Mouse (Mus musculus): ENCODE data around the gene Gpsm3. TPM values are rescaled to one million over a fixed set of nuclear protein-coding genes. Genes with fewer than 3 reads are reported as not detected.

Gpsm3 gene
- polyA plus RNA-seq, 1 experiment, result 12.8 TPM

DNA sequence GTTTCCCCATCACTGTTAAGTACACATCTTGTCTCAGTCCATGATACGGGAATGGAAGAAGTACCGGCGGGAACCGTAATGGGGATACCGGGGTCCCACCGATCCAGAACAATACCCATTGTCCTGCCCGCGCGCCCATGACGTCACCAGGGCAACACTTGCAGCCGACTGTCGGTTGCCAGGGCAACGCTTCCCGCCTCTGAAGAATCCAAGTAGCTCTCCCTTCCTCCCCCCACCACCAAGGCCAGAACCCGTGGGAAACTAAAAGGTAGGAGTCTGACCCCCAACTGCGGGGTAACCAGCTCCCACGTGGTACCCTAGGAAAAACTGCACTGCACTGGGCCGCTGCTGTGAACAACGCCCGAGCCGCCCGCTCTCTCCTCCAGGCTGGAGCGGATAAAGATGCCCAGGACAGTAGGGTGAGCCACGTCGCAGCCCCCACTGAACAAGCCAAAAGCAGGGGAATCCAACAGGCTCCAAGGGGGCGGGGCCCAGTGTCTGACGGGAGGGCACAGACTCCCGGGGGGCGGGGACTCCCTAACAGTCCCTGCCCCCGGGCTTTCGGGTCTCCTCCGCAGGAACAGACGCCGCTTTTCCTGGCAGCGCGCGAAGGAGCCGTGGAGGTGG is 2.7 kb upstream of the Gpsm3 start:
- H3K36me3 ChIP-seq (ENCODE audit: control insufficient read depth, insufficient read depth, low read length), result no peaks in the 10 kb centered on the region
- no peaks in the 10 kb centered on the region for H3K27me3 ChIP-seq (replicated peaks; ENCODE audit: control insufficient read depth, insufficient read depth, low read length)
- peak; percentile 88 for DNase-seq
- WGBS, result under 1% methylated on average over 38 of the region's 38 CpGs
- peaks cover 12% of the 10 kb centered on the region; the same call in 1 of the 2 replicates for H3K4me1 ChIP-seq (ENCODE audit: control insufficient read depth, insufficient read depth, low read length)
- no peak for TF ChIP-seq CTCF (conservative IDR thresholded peaks at IDR 0.05; ENCODE audit: insufficient read depth, insufficient read length, low read depth, low read length)
- no peak for TF ChIP-seq POLR2A (IDR thresholded peaks at IDR 0.05; ENCODE audit: low read depth, low read length)
- peak overlapping the region; percentile 93 for H3K27ac ChIP-seq (ENCODE audit: insufficient read depth, low read depth, low read length)
- peak overlapping the region; percentile 69 for H3K4me3 ChIP-seq (ENCODE audit: insufficient read depth, low read depth, low read length)

- H3K4me3 ChIP-seq (ENCODE audit: insufficient read depth, low read depth, low read length), result peak overlapping the region; percentile 69
- H3K27me3 ChIP-seq (replicated peaks; ENCODE audit: control insufficient read depth, insufficient read depth, low read length), result no peaks in the 10 kb centered on the region
- H3K27ac ChIP-seq (ENCODE audit: insufficient read depth, low read depth, low read length), result peak overlapping the region; percentile 93
- H3K4me1 ChIP-seq (ENCODE audit: control insufficient read depth, insufficient read depth, low read length), result peaks cover 12% of the 10 kb centered on the region; the same call in 1 of the 2 replicates
- no peaks in the 10 kb centered on the region for H3K36me3 ChIP-seq (ENCODE audit: control insufficient read depth, insufficient read depth, low read length)
- DNase-seq, result peak; percentile 99
- WGBS, result under 1% methylated on average over 50 of the region's 50 CpGs
- TF ChIP-seq CTCF (conservative IDR thresholded peaks at IDR 0.05; ENCODE audit: insufficient read depth, insufficient read length, low read depth, low read length), result no peak
- peak; percentile 86 for TF ChIP-seq POLR2A (IDR thresholded peaks at IDR 0.05; ENCODE audit: low read depth, low read length)
Observed at GRCm38 (mm10) chr17:34587423-34587811, 2.2 kb upstream of the Gpsm3 start.

DNA sequence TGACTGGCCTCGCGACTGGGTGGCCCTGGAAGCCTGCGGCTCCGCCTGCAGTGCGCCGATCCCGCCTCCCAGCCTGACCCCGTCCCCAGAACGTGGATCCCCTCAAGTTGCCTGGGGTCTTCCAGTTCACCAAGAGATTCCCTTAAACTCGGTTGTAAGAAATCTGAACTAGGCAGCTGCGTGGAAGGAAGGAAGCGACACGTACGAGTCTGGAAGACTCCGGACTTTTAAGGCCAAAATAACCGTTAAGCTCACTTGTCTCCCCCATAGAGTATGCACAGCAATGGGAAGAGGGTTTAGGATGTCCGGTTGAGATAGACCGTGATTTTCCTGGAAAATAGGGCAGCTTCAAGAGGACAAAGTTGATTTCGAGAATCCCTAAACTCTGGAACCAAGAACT is 1.8 kb upstream of the Gpsm3 start:
- Histone ChIP-seq H3K27ac (ENCODE audit: insufficient read depth, low read depth, low read length) (peak overlapping the region; percentile 79), H3K27me3 (replicated peaks; ENCODE audit: control insufficient read depth, insufficient read depth, low read length) (no peaks in the 10 kb centered on the region), H3K4me1 (ENCODE audit: control insufficient read depth, insufficient read depth, low read length) (peaks cover 12% of the 10 kb centered on the region; the same call in 1 of the 2 replicates), H3K4me3 (ENCODE audit: insufficient read depth, low read depth, low read length) (peak overlapping the region; percentile 69), H3K36me3 (ENCODE audit: control insufficient read depth, insufficient read depth, low read length) (no peaks in the 10 kb centered on the region)
- DNase-seq, result no peak
- TF ChIP-seq POLR2A (IDR thresholded peaks at IDR 0.05; ENCODE audit: low read depth, low read length), result no peak
- no peak for TF ChIP-seq CTCF (conservative IDR thresholded peaks at IDR 0.05; ENCODE audit: insufficient read depth, insufficient read length, low read depth, low read length)
- 2% methylated on average over 19 of the region's 19 CpGs for WGBS

GRCm38 (mm10) chr17:34588767-34589166 is 839 bp upstream of the Gpsm3 start:
- WGBS, result 79% methylated on average over 3 of the region's 3 CpGs
- no peak overlapping the region for H3K4me3 ChIP-seq (ENCODE audit: insufficient read depth, low read depth, low read length)
- no peak for DNase-seq

GRCm38 (mm10) chr17:34589206-34589605 is 400 bp upstream of the Gpsm3 start:
- no peak for TF ChIP-seq CTCF (conservative IDR thresholded peaks at IDR 0.05; ENCODE audit: insufficient read depth, insufficient read length, low read depth, low read length)
- no peak for TF ChIP-seq POLR2A (IDR thresholded peaks at IDR 0.05; ENCODE audit: low read depth, low read length)
- Histone ChIP-seq H3K4me1 (ENCODE audit: control insufficient read depth, insufficient read depth, low read length) (peaks cover 16% of the 10 kb centered on the region), H3K27ac (ENCODE audit: insufficient read depth, low read depth, low read length) (peak overlapping the region; percentile 61; the same call in 1 of the 2 replicates), H3K4me3 (ENCODE audit: insufficient read depth, low read depth, low read length) (peak overlapping the region; percentile 13; the same call in 1 of the 2 replicates), H3K27me3 (replicated peaks; ENCODE audit: control insufficient read depth, insufficient read depth, low read length) (no peaks in the 10 kb centered on the region), H3K36me3 (ENCODE audit: control insufficient read depth, insufficient read depth, low read length) (no peaks in the 10 kb centered on the region; the same call in 1 of the 2 replicates)
- WGBS, result 41% methylated on average over 7 of the region's 7 CpGs
- no peak for DNase-seq

More at GRCm38 (mm10) chr17:34588767-34589166, 839 bp upstream of the Gpsm3 start:
- Histone ChIP-seq H3K4me1 (ENCODE audit: control insufficient read depth, insufficient read depth, low read length) (peaks cover 14% of the 10 kb centered on the region), H3K27ac (ENCODE audit: insufficient read depth, low read depth, low read length) (no peak overlapping the region), H3K27me3 (replicated peaks; ENCODE audit: control insufficient read depth, insufficient read depth, low read length) (no peaks in the 10 kb centered on the region), H3K36me3 (ENCODE audit: control insufficient read depth, insufficient read depth, low read length) (no peaks in the 10 kb centered on the region)
- TF ChIP-seq CTCF (conservative IDR thresholded peaks at IDR 0.05; ENCODE audit: insufficient read depth, insufficient read length, low read depth, low read length) (no peak), POLR2A (IDR thresholded peaks at IDR 0.05; ENCODE audit: low read depth, low read length) (no peak)

GRCm38 (mm10) chr17:34590154-34590987 is 765 bp downstream of the Gpsm3 start:
- Histone ChIP-seq H3K27ac (ENCODE audit: insufficient read depth, low read depth, low read length) (peak overlapping the region; percentile 92), H3K4me1 (ENCODE audit: control insufficient read depth, insufficient read depth, low read length) (peaks cover 16% of the 10 kb centered on the region), H3K27me3 (replicated peaks; ENCODE audit: control insufficient read depth, insufficient read depth, low read length) (no peaks in the 10 kb centered on the region), H3K4me3 (ENCODE audit: insufficient read depth, low read depth, low read length) (peak overlapping the region; percentile 13; the same call in 1 of the 2 replicates), H3K36me3 (ENCODE audit: control insufficient read depth, insufficient read depth, low read length) (no peaks in the 10 kb centered on the region; the same call in 1 of the 2 replicates)
- no peak for TF ChIP-seq POLR2A (IDR thresholded peaks at IDR 0.05; ENCODE audit: low read depth, low read length)
- no peak for TF ChIP-seq CTCF (conservative IDR thresholded peaks at IDR 0.05; ENCODE audit: insufficient read depth, insufficient read length, low read depth, low read length)
- no peak for DNase-seq
- 62% methylated on average over 15 of the region's 15 CpGs for WGBS
